Mouse (Mus musculus): ENCODE measurements at regions not wholly inside any gene's neighbourhood (a gene's known extent, or its start where the extent isn't known, plus 50 kb on each side); places are given as distances from the start of the nearest gene placed in this dataset.

DNA sequence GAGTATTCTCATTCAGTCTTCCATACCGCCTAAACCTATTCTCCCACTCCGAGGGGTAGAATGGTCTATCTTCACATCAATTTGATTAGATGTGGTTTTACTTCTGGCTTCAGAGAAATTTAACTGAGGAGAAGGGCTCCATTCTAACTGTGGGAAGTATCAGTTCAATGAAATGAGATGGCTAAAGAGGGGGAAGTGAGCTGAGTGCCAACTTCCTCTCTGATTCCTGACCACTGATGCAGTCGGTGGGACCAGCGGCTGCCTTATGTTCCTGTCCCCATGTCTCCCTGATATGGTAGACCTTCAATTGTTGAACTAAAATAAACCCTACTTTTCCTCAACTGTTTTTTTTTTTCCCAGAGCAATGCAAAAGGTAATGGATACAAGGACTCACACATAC lies 300.1 kb downstream of the Maf start:
- peak; percentile 44; the same call in 1 of the 2 replicates for ATAC-seq (ENCODE audit: extremely low read depth, insufficient number of reproducible peaks, low FRiP score, poor library complexity, severe bottlenecking)

GRCm38 (mm10) chr8:115403601-115404000 lies 304.0 kb downstream of the Maf start:
- no peak for ATAC-seq (ENCODE audit: extremely low read depth, insufficient number of reproducible peaks, low FRiP score, poor library complexity, severe bottlenecking)

DNA sequence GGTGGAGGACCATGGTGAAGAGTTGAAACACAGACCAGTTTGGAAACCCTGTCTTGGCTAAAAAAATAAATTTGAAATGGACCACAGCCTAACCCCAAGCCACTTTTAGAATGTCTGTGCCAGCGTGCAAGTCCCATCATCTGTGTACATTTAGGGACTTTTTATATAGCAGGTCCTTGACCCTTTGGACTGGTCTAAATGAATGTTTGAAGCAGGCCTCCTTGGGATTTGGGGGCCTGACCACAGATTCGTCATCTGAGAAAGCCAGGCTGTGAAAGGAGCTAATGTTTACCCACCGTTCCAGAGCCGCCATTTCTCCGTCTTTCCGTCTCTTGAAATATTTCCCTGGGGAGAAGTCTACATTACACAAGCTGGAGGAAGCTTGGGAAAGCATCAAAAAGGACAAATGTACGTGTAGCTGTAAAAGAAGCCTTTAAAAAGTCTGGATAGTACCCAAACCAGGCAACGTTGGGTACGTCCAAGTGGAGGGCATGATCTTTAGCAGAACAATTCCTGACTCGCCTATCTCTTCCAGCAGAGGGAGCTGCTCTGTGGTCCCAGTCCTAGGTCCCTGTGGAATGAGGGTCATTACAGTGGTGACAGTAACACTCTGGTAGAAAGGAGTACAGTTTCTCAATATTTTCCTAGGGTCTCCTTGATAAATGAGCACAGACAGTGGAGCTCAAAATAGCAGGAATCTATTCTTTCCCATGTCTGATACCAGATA lies 305.0 kb downstream of the Maf start:
- ATAC-seq (ENCODE audit: extremely low read depth, insufficient number of reproducible peaks, low FRiP score, poor library complexity, severe bottlenecking), result no peak
